Mouse (Mus musculus): Measurements from ENCODE around the gene Cep290.

The Cep290 gene

GRCm38 (mm10) chr10:100598339-100598738, 111.0 kb downstream of the Cep290 start:
- no peak for DNase-seq

GRCm38 (mm10) chr10:100603511-100603910, 116.2 kb downstream of the Cep290 start:
- DNase-seq, result no peak

- no peak for DNase-seq
These were observed 116.9 kb downstream of the Cep290 start for GRCm38 (mm10) chr10:100604254-100604653.

GRCm38 (mm10) chr10:100617233-100617903, 130.0 kb downstream of the Cep290 start:
- DNase-seq, result peak; percentile 35

GRCm38 (mm10) chr10:100619474-100619873, 132.1 kb downstream of the Cep290 start:
- peak; percentile 16 for DNase-seq

GRCm38 (mm10) chr10:100620040-100620439, 132.7 kb downstream of the Cep290 start:
- no peak for DNase-seq

- DNase-seq, result no peak
These were observed 135.1 kb downstream of the Cep290 start for GRCm38 (mm10) chr10:100622494-100622893.
